Mouse (Mus musculus) small intestine, adult 2 months (tissue): ENCODE results near the gene Syt14.

Experiments
- CTCF ChIP-seq: fragments of 200-500 bp; IDR thresholded peaks from 2 replicates; pipeline ENCODE4 v1.5.1; 2012; ENCODE audit warnings: low read depth, mild to moderate bottlenecking, control low read depth, inconsistent platforms, low read length, moderate library complexity, mixed read lengths; ENCODE audit not compliant: insufficient replicate concordance, insufficient read length; ENCODE audit errors: extremely low read depth
- POLR2A ChIP-seq: fragments of 200-500 bp; IDR thresholded peaks from 2 replicates; pipeline ENCODE4 v1.6.1; 2012; ENCODE audit warnings: low read depth, mild to moderate bottlenecking, control low read depth, inconsistent platforms, low read length, moderate library complexity

GRCm38 (mm10) chr1:193034951-193035370 is 614 bp downstream of the Syt14 start:
- no peak for TF ChIP-seq CTCF
- TF ChIP-seq POLR2A: no peak
